Mouse (Mus musculus): ENCODE measurements around the gene Cd2. TPM values are rescaled to one million over a fixed set of nuclear protein-coding genes. Genes with fewer than 3 reads are reported as not detected.

Gene Cd2
- 562 TPM for total RNA-seq (2023)

GRCm38 (mm10) chr3:101287911-101288311 is at the start of gene Cd2:
Cd2 (minus strand) TSS chr3:101287939.

Other genes starting within 250 kb of the Cd2 start
- gene Ptgfrn, start 177.7 kb downstream of the Cd2 start, total RNA-seq (2023), result 1.8 TPM
- gene Igsf3, start 89.1 kb upstream of the Cd2 start, total RNA-seq (2023), result 4.6 TPM